Mouse (Mus musculus) embryonic facial prominence, embryonic 15.5 days (tissue): ENCODE results near the gene Galnt12. TPM values are rescaled to one million over a fixed set of nuclear protein-coding genes. Genes with fewer than 3 reads are reported as not detected.

Experiments used
- ATAC-seq: fragments of 200-750 bp; cut with Nextera tagmentation; 2 replicates; pipeline ENCODE4 v1.8.0; 2017; ENCODE audit warnings: low read depth, moderate TSS enrichment; ENCODE audit not compliant: insufficient number of reproducible peaks, low FRiP score, low TSS enrichment
- H3K27ac ChIP-seq: fragments of 300-500 bp; sonication (generic); replicated peaks from 2 replicates; pipeline ENCODE4 v1.5.1; 2015; ENCODE audit warnings: mild to moderate bottlenecking, inconsistent platforms
- H3K27me3 ChIP-seq: fragments of 300-500 bp; sonication (generic); 2 replicates; pipeline ENCODE4 v1.6.1; 2015; ENCODE audit warnings: inconsistent platforms
- H3K36me3 ChIP-seq: fragments of 300-500 bp; sonication (generic); 2 replicates; pipeline ENCODE4 v1.6.1; 2015; ENCODE audit warnings: mild to moderate bottlenecking, inconsistent platforms
- H3K4me1 ChIP-seq: fragments of 300-500 bp; sonication (generic); 2 replicates; pipeline ENCODE4 v1.6.1; 2015; ENCODE audit warnings: inconsistent platforms
- H3K4me2 ChIP-seq: fragments of 300-500 bp; sonication (generic); replicated peaks from 2 replicates; pipeline ENCODE4 v1.6.1; 2015; ENCODE audit warnings: mild to moderate bottlenecking, inconsistent platforms
- H3K4me3 ChIP-seq: fragments of 300-500 bp; sonication (generic); replicated peaks from 2 replicates; pipeline ENCODE4 v1.5.1; 2015; ENCODE audit warnings: mild to moderate bottlenecking, inconsistent platforms
- H3K9ac ChIP-seq: fragments of 300-500 bp; sonication (generic); 2 replicates; pipeline ENCODE4 v1.6.1; 2015; ENCODE audit warnings: inconsistent platforms
- H3K9me3 ChIP-seq: fragments of 300-500 bp; sonication (generic); replicated peaks from 2 replicates; pipeline ENCODE4 v1.6.1; 2016; ENCODE audit warnings: inconsistent platforms
- WGBS: fragments of 180-500 bp; shearing (Covaris S2); methylation state at CpG from one replicate; pipeline ENCODE4 v1.1.7; 2015; 5-methylcytosine and 5-hydroxymethylcytosine counted together
- polyA plus RNA-seq: library from polyadenylated mRNA; unstranded; fragments of >200 nt; fragmentation: Nextera tagmentation; extraction: Ambion mirVana; gene quantifications from 2 replicates; pipeline ENCODE4 v1.2.1, GENCODE M21; 2015

The Galnt12 gene
- polyA plus RNA-seq, 1 experiment from 2014 or later, result 4.2 TPM

DNA sequence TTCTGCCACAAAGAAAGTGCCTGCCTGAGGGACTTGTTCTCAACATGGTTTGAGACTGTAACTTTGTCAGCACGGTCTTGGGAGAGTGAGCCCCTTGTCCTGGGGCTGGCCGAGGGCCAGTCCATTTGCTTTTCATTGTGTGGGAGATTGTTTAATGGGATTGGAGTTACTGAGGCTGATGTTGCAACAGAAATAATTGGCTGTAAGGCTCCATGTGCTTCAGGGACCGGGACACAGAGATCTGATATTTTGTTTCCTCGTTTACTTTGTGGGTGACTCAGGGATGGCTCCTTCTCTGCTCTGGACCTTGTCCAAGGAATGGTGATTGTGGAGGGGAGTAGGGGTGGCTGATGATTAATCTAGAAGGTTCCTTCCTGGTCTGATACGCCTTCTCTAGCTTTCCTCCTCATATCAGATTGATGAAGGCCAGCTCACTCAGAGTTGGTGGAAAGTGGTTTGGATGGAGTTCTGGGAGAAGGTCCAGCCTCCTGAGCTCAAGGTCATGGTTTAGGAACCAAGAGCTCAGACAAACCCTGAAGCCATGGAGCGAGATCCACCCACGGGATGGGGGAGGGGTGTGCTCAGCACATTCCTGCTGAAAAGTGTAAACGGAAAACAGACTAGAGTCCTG, 60.0 kb downstream of the Galnt12 start:
- no peaks in the 10 kb centered on the region for H3K9me3 ChIP-seq
- H3K4me3 ChIP-seq, result no peak overlapping the region
- H3K4me1 ChIP-seq, result 0 out of 2 replicates have a peak, but pooled peaks cover 7% of the 10 kb centered on the region
- H3K36me3 ChIP-seq, result no peaks in the 10 kb centered on the region
- WGBS, result 52% methylated on average over 8 of the region's 8 CpGs
- no peak overlapping the region for H3K4me2 ChIP-seq
- ATAC-seq, result no peak
- H3K27me3 ChIP-seq, result no peaks in the 10 kb centered on the region
- H3K9ac ChIP-seq, result no peak overlapping the region
- H3K27ac ChIP-seq, result peak overlapping the region; percentile 22; the same call in 1 of the 2 replicates

DNA sequence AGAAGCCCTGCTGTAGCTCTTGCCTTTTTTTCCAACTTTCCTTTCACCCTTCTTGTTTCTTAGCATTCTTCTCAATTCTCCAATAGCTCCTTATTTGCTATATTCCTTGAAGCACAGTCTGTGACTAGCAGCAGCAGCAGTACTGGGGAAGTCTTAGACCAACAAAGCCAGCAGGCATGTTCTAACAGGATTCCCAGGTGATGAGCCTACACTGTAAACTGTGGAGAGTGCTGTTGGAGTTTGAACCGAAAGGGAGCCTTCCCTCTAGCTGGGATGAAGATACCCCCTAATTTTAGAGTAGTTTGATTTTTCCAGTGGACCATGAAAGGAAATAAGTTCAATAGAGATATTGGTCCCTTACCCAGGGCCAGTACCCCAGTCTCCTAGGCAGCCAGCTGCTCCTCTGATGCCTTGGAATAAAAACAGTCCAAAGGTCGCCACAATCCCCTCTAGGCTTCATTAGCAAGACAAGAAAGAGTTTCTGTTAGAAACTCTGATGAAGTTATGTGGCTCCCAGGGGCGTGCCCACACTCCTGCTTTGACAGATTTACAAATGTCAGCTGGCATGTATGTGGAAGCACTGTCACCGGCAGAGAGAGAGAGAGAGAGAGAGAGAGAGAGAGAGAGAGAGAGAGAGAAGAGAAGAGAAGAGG, 69.5 kb downstream of the Galnt12 start:
- ATAC-seq, result no peak
- no peaks in the 10 kb centered on the region for H3K27me3 ChIP-seq
- 3% methylated on average over 4 of the region's 4 CpGs for WGBS
- H3K27ac ChIP-seq, result no peak overlapping the region
- no peak overlapping the region for H3K9ac ChIP-seq
- no peak overlapping the region for H3K4me3 ChIP-seq
- H3K4me2 ChIP-seq, result no peak overlapping the region
- peaks cover 7% of the 10 kb centered on the region; the same call in 1 of the 2 replicates for H3K9me3 ChIP-seq
- H3K36me3 ChIP-seq, result no peaks in the 10 kb centered on the region
- H3K4me1 ChIP-seq, result 0 out of 2 replicates have a peak, but pooled peaks cover 5% of the 10 kb centered on the region

DNA sequence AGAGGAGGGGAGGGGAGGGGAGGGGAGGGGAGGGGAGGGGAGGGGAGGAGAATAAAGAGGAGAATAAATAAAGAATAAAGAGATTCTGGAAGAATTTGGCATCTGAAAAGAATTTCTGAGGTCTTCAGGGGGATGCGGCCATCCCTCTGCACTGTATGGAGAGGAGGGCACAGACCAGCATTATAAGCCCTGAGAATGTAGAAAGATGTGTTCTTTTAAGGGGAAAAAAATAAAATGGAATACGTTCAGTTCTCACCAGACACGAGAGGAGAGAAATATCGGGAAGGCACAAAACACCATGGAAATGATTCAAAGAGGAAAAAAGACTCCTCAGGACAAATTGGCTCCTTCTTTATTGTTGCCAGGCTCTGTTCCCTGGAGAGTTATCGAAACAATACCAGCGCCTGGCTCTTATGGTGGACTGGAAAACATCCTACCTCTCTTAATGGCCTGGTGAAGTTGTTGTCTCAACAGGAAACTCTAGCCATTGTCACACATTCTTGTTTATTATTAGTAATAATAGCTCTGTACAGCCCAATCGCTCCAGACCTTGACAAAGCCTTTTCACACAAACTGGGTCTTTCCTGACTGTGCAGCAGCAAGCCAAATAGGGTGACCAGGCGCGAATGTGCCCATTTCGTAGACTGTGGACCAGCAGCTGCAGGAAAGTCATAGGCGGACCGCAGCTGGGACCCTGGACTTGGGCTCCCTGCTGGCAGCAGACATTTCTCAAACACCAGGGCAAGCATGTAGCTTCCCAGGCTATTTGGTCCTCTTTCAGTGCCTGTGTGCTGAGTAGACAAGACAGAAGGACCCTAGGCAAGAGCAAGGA, 70.3 kb downstream of the Galnt12 start:
- Histone ChIP-seq H3K4me2 (no peak overlapping the region), H3K9ac (no peak overlapping the region), H3K36me3 (no peaks in the 10 kb centered on the region), H3K27me3 (no peaks in the 10 kb centered on the region), H3K9me3 (peaks cover 7% of the 10 kb centered on the region; the same call in 1 of the 2 replicates), H3K4me3 (no peak overlapping the region), H3K4me1 (0 out of 2 replicates have a peak, but pooled peaks cover 5% of the 10 kb centered on the region), H3K27ac (no peak overlapping the region)
- no peak for ATAC-seq
- 59% methylated on average over 12 of the region's 12 CpGs for WGBS

DNA sequence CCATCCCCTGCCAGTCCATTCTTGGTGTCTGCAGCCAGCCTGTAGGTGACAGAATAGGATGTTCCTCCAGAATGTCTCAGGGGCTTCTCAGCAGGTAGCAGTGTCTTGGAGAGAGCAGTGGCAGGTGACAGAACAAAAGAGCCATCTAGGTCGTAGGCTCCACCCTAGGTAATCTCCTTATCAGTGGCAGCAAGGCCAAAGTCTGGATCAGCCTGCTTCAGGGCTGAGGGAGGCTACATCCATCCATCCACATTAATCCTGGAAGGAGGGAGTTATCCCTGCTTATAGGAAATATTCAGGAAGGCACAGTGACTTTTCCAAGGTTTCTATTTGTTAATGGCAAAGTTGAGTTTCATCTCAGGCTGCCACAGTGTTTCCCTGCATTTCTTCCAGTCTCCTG, 80.6 kb downstream of the Galnt12 start:
- no peak overlapping the region for H3K27ac ChIP-seq
- WGBS, result 34% methylated on average over 1 of the region's 1 CpGs
- ATAC-seq, result no peak
- no peaks in the 10 kb centered on the region for H3K36me3 ChIP-seq
- H3K9me3 ChIP-seq, result no peaks in the 10 kb centered on the region
- no peak overlapping the region for H3K4me2 ChIP-seq
- H3K4me3 ChIP-seq, result no peak overlapping the region
- H3K27me3 ChIP-seq, result no peaks in the 10 kb centered on the region
- H3K4me1 ChIP-seq, result no peaks in the 10 kb centered on the region
- no peak overlapping the region for H3K9ac ChIP-seq

Other genes with a start within 250 kb of the Galnt12 start
- 0.27 and 0.30 TPM in 2 replicates for gene Gabbr2, start 100.0 kb upstream of the Galnt12 start, polyA plus RNA-seq
- 4.0 and 5.5 TPM in 2 replicates for gene Anks6, start 34.5 kb upstream of the Galnt12 start, polyA plus RNA-seq
- gene Col15a1, start 116.3 kb downstream of the Galnt12 start, polyA plus RNA-seq, result 22.1 and 24.4 TPM in 2 replicates